ENCODE assay signal across 8 mouse cellular contexts in the genomic region with DNA sequence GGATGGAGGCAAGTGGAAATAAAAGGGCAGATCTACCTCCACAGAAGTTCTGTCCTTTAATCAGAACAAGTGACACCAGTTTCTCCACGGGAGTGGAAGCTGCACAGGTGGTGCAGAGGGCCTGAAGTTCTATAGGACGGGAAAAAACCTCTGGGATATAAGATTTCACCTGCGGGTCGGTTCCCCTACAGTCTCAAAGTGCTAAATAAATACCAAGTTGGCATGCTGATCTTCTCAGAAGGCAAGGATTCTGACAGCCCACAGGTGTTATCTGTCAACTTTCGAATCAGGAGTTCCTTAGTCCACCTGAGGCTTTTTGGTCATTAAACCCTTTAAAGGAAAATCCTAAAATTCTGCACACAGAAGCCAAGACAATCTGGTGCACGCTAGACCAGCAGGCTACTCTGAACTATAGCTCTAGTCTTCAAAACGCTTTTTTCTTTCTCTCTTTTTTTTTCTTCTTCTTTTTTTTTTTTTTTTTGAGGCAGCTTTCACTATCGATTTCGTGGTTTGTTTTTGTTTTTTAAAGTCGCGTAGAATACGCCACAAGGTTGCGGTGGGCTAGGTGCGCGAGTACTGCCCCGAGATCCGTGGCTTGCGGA. TPM values are rescaled to one million over a fixed set of nuclear protein-coding genes. Genes with fewer than 3 reads are reported as not detected.
DNase-seq lines count a peak whose midpoint lies in the region; ATAC-seq and TF ChIP-seq lines count a peak whose summit lies in the region.

No protein-coding gene starts in this region.

- TF ChIP-seq EP300 in liver, embryonic 14.5 days (IDR thresholded peaks at IDR 0.05; ENCODE audit: low read depth), result no peak; the same call in 1 of the 2 replicates
- TF ChIP-seq EP300 in stomach, postnatal 0 days (optimal IDR thresholded peaks at IDR 0.05), result peak; percentile 65

- peak overlapping the region; percentile 82 for H3K9ac ChIP-seq in liver, embryonic 14.5 days (replicated peaks)
- H3K9ac ChIP-seq in stomach, postnatal 0 days (ENCODE audit: low read length), result peak overlapping the region; percentile 75

- peak; percentile 22 to 76 for DNase-seq in adrenal gland, adult (ENCODE audit: inconsistent age in 2 of 2, low spot score in 1 of 2)
- no peak for DNase-seq in adrenal gland, postnatal 4 days (ENCODE audit: low spot score in 2 of 2)
- peak; percentile 24 to 27 for DNase-seq in spleen, postnatal 10 days (ENCODE audit: low spot score in 2 of 2)
- DNase-seq in spleen, postnatal 14 days (ENCODE audit: low spot score in 2 of 2), result no peak
- peak; percentile 5 for DNase-seq in hindbrain, embryonic 10.5 days (ENCODE audit: low spot score)
- no peak for DNase-seq in liver, embryonic 14.5 days (ENCODE audit: low read depth in 3 of 3, low spot score in 3 of 3)
- DNase-seq in stomach, postnatal 0 days (ENCODE audit: low spot score), result peak; percentile 19
- no peak for DNase-seq in urinary bladder, postnatal 25 days (ENCODE audit: low spot score)

- no peaks in the 10 kb centered on the region for H3K36me3 ChIP-seq in hindbrain, embryonic 10.5 days
- no peaks in the 10 kb centered on the region for H3K36me3 ChIP-seq in liver, embryonic 14.5 days (replicated peaks; ENCODE audit: control insufficient read depth, insufficient read depth, low read depth)
- H3K36me3 ChIP-seq in stomach, postnatal 0 days (ENCODE audit: control insufficient read depth, insufficient read depth, low read length), result no peaks in the 10 kb centered on the region

- no peak for TF ChIP-seq CTCF in liver, embryonic 14.5 days (IDR thresholded peaks at IDR 0.05; ENCODE audit: low read depth)
- no peak for TF ChIP-seq CTCF in stomach, postnatal 0 days (IDR thresholded peaks at IDR 0.05; ENCODE audit: low read depth)

- WGBS in hindbrain, embryonic 10.5 days, result 3% methylated on average over 18 of the region's 18 CpGs
- WGBS in liver, embryonic 14.5 days (ENCODE audit: insufficient replicate concordance), result 2% methylated on average over 18 of the region's 18 CpGs
- WGBS in stomach, postnatal 0 days, result under 1% methylated on average over 18 of the region's 18 CpGs

- H3K4me3 ChIP-seq in hindbrain, embryonic 10.5 days, result peak overlapping the region; percentile 95
- peak overlapping the region; percentile 78 to 94 for H3K4me3 ChIP-seq in liver, embryonic 14.5 days (ENCODE audit: insufficient read depth in 1 of 2, low read depth in 2 of 2, low read length in 2 of 2)
- H3K4me3 ChIP-seq in stomach, postnatal 0 days (ENCODE audit: low read depth, low read length), result peak overlapping the region; percentile 88

- peaks cover 23% of the 10 kb centered on the region for H3K4me1 ChIP-seq in hindbrain, embryonic 10.5 days (replicated peaks)
- H3K4me1 ChIP-seq in liver, embryonic 14.5 days (replicated peaks; ENCODE audit: control insufficient read depth in 2 of 2, insufficient read depth in 2 of 2, low read length in 1 of 2), result peaks cover 11 to 15% of the 10 kb centered on the region in 2 experiments
- H3K4me1 ChIP-seq in stomach, postnatal 0 days (replicated peaks; ENCODE audit: control insufficient read depth, insufficient read depth), result no peaks in the 10 kb centered on the region; the same call in 1 of the 2 replicates

- H3K27ac ChIP-seq in hindbrain, embryonic 10.5 days, result peak overlapping the region; percentile 94
- peak overlapping the region; percentile 92 for H3K27ac ChIP-seq in liver, embryonic 14.5 days
- H3K27ac ChIP-seq in stomach, postnatal 0 days (replicated peaks), result peak overlapping the region; percentile 96

- H3K9me3 ChIP-seq in hindbrain, embryonic 10.5 days, result no peaks in the 10 kb centered on the region
- H3K9me3 ChIP-seq in liver, embryonic 14.5 days (ENCODE audit: control insufficient read depth, low read length), result no peaks in the 10 kb centered on the region
- no peaks in the 10 kb centered on the region for H3K9me3 ChIP-seq in stomach, postnatal 0 days (ENCODE audit: control insufficient read depth, low read length)

- peak overlapping the region; percentile 93 for H3K4me2 ChIP-seq in liver, embryonic 14.5 days (ENCODE audit: low read depth)
- H3K4me2 ChIP-seq in stomach, postnatal 0 days (replicated peaks; ENCODE audit: low read depth), result peak overlapping the region; percentile 46

- ATAC-seq in liver, embryonic 14.5 days (ENCODE audit: insufficient read depth), result no peak
- ATAC-seq in stomach, postnatal 0 days (ENCODE audit: low FRiP score, low TSS enrichment), result no peak

- H3K27me3 ChIP-seq in hindbrain, embryonic 10.5 days (ENCODE audit: insufficient read depth, poor library complexity, severe bottlenecking), result no peaks in the 10 kb centered on the region
- H3K27me3 ChIP-seq in liver, embryonic 14.5 days (ENCODE audit: control insufficient read depth, insufficient read depth, low read length), result no peaks in the 10 kb centered on the region
- H3K27me3 ChIP-seq in stomach, postnatal 0 days (ENCODE audit: control insufficient read depth, insufficient read depth, low read length), result no peaks in the 10 kb centered on the region

RNA-seq across cellular contexts. Expression of a gene that starts 0.6 kb away (rescaled TPM):
- 10 to 100 TPM; 29.0 to 37.1 TPM for total RNA-seq in adrenal gland, postnatal 4 days (2021)
- 29.6 and 38.3 TPM in 2 replicates for polyA plus RNA-seq in hindbrain, embryonic 10.5 days (2016; fragmentation: Nextera tagmentation; extraction: Ambion mirVana)
- polyA plus RNA-seq in liver, embryonic 14.5 days (2012; rRNA removed), result 5.0 and 6.9 TPM in 2 replicates
- 15.7 and 17.0 TPM in 2 replicates for polyA plus RNA-seq in liver, embryonic 14.5 days (2014; fragmentation: Nextera tagmentation; extraction: Ambion mirVana)
- 12.5 and 17.0 TPM in 2 replicates for polyA plus RNA-seq in stomach, postnatal 0 days (2015; fragmentation: Nextera tagmentation; extraction: Ambion mirVana)

Comparison
In these comparisons a context has a peak if more than half of its experiments do, and no peak if none do; other contexts are left out.
1. DNase-seq: peak in adrenal gland, adult (2 of 2), spleen, postnatal 10 days (2 of 2), hindbrain, embryonic 10.5 days (single experiment) and stomach, postnatal 0 days (single experiment); none in adrenal gland, postnatal 4 days (0 of 2), spleen, postnatal 14 days (0 of 2), liver, embryonic 14.5 days (0 of 3) and urinary bladder, postnatal 25 days (single experiment).
2. Peak in every context shown above with its lines, with median percentiles within 50 percentile points of each other: H3K27ac ChIP-seq and H3K4me3 ChIP-seq.